Mouse (Mus musculus) hindbrain, embryonic 16.5 days (tissue): ENCODE results near the gene Cep63. TPM values are rescaled to one million over a fixed set of nuclear protein-coding genes. Genes with fewer than 3 reads are reported as not detected.
A peak's percentile ranks its signal among the peaks of the same experiment; 100 is the strongest.

ENCODE experiments used
- ATAC-seq: fragments of 200-750 bp; cut with Nextera tagmentation; 2 replicates; pipeline ENCODE4 v1.8.0; 2017; ENCODE audit warnings: moderate TSS enrichment, moderate library complexity
- H3K27ac ChIP-seq: fragments of 300-500 bp; sonication (generic); 2 replicates; pipeline ENCODE4 v1.5.1; 2014; ENCODE audit warnings: low read depth, mild to moderate bottlenecking, control low read depth, low read length, moderate library complexity
- H3K27me3 ChIP-seq: fragments of 300-500 bp; sonication (generic); replicated peaks from 2 replicates; pipeline ENCODE4 v1.6.1; 2014; ENCODE audit warnings: low read length; ENCODE audit not compliant: control insufficient read depth, insufficient read depth
- H3K36me3 ChIP-seq: fragments of 300-500 bp; sonication (generic); 2 replicates; pipeline ENCODE4 v1.6.1; 2014; ENCODE audit warnings: mild to moderate bottlenecking, low read length, moderate library complexity, mixed read lengths; ENCODE audit not compliant: control insufficient read depth, insufficient read depth
- H3K4me1 ChIP-seq: fragments of 300-500 bp; sonication (generic); 2 replicates; pipeline ENCODE4 v1.6.1; 2014; ENCODE audit warnings: low read depth, low read length; ENCODE audit not compliant: control insufficient read depth, insufficient read depth
- H3K4me2 ChIP-seq: fragments of 300-500 bp; sonication (generic); 2 replicates; pipeline ENCODE4 v1.6.1; 2014; ENCODE audit warnings: mild to moderate bottlenecking, low read length, control low read depth, moderate library complexity
- H3K4me3 ChIP-seq: fragments of 300-500 bp; sonication (generic); 2 replicates; pipeline ENCODE4 v1.5.1; 2014; ENCODE audit warnings: mild to moderate bottlenecking, low read length, control low read depth, moderate library complexity
- H3K9ac ChIP-seq: fragments of 300-500 bp; sonication (generic); 2 replicates; pipeline ENCODE4 v1.6.1; 2014; ENCODE audit warnings: low read depth, mild to moderate bottlenecking, control low read depth, low read length, moderate library complexity
- H3K9me3 ChIP-seq: fragments of 300-500 bp; sonication (generic); 2 replicates; pipeline ENCODE4 v1.6.1; 2014; ENCODE audit warnings: mild to moderate bottlenecking, low read length, moderate library complexity; ENCODE audit not compliant: control insufficient read depth
- WGBS: fragments of 180-500 bp; shearing (Covaris S2); extraction: QIAGEN DNeasy Blood & Tissue Kit; methylation state at CpG from one replicate; pipeline ENCODE4 v1.1.7; 2014; 5-methylcytosine and 5-hydroxymethylcytosine counted together
- polyA plus RNA-seq: library from polyadenylated mRNA; unstranded; fragments of >200 nt; fragmentation: Nextera tagmentation; extraction: Ambion mirVana; gene quantifications from 2 replicates; pipeline ENCODE4 v1.2.1, GENCODE M21; 2015

Gene Cep63
- polyA plus RNA-seq, 1 experiment from 2014 or later = 34.4 TPM

GRCm38 (mm10) chr9:102601666-102602065 lies 24.7 kb downstream of the Cep63 start:
- Histone ChIP-seq H3K4me2 (no peak overlapping the region), H3K9ac (no peak overlapping the region), H3K36me3 (0 out of 2 replicates have a peak, but pooled peaks cover 4% of the 10 kb centered on the region), H3K27me3 (no peaks in the 10 kb centered on the region), H3K4me3 (no peak overlapping the region), H3K27ac (no peak overlapping the region), H3K4me1 (no peaks in the 10 kb centered on the region), H3K9me3 (no peaks in the 10 kb centered on the region)
- 82% methylated on average over 2 of the region's 2 CpGs for WGBS
- ATAC-seq = no peak

GRCm38 (mm10) chr9:102601187-102601586 lies 25.1 kb downstream of the Cep63 start:
- no peak for ATAC-seq
- H3K9me3 ChIP-seq = no peaks in the 10 kb centered on the region
- H3K36me3 ChIP-seq = 0 out of 2 replicates have a peak, but pooled peaks cover 4% of the 10 kb centered on the region
- H3K4me1 ChIP-seq = no peaks in the 10 kb centered on the region
- no peak overlapping the region for H3K27ac ChIP-seq
- WGBS = 74% methylated on average over 2 of the region's 2 CpGs
- no peak overlapping the region for H3K9ac ChIP-seq
- no peak overlapping the region for H3K4me3 ChIP-seq
- H3K4me2 ChIP-seq = no peak overlapping the region
- no peaks in the 10 kb centered on the region for H3K27me3 ChIP-seq

GRCm38 (mm10) chr9:102595662-102596436 lies 30.5 kb downstream of the Cep63 start:
- 75% methylated on average over 8 of the region's 8 CpGs for WGBS
- no peak overlapping the region for H3K4me2 ChIP-seq
- H3K27ac ChIP-seq = no peak overlapping the region
- H3K4me1 ChIP-seq = no peaks in the 10 kb centered on the region
- no peak overlapping the region for H3K9ac ChIP-seq
- H3K9me3 ChIP-seq = no peaks in the 10 kb centered on the region
- ATAC-seq = no peak
- H3K36me3 ChIP-seq = peaks cover 6% of the 10 kb centered on the region; the same call in 1 of the 2 replicates
- no peak overlapping the region for H3K4me3 ChIP-seq
- H3K27me3 ChIP-seq = no peaks in the 10 kb centered on the region

- Histone ChIP-seq H3K9me3 (no peaks in the 10 kb centered on the region), H3K4me2 (no peak overlapping the region), H3K36me3 (peaks cover 6% of the 10 kb centered on the region; the same call in 1 of the 2 replicates), H3K9ac (no peak overlapping the region), H3K4me3 (no peak overlapping the region), H3K4me1 (no peaks in the 10 kb centered on the region), H3K27me3 (no peaks in the 10 kb centered on the region), H3K27ac (no peak overlapping the region)
- 41% methylated on average over 6 of the region's 6 CpGs for WGBS
- 0 out of 2 replicates have a peak, but pooled peaks have one; percentile 48 for ATAC-seq
Measured at GRCm38 (mm10) chr9:102594667-102595393, 31.5 kb downstream of the Cep63 start.

- Histone ChIP-seq H3K36me3 (0 out of 2 replicates have a peak, but pooled peaks cover 9% of the 10 kb centered on the region), H3K27ac (no peak overlapping the region), H3K9ac (no peak overlapping the region), H3K9me3 (no peaks in the 10 kb centered on the region), H3K4me1 (no peaks in the 10 kb centered on the region), H3K4me2 (no peak overlapping the region), H3K27me3 (no peaks in the 10 kb centered on the region), H3K4me3 (no peak overlapping the region)
- ATAC-seq = no peak
- WGBS = 58% methylated on average over 5 of the region's 5 CpGs
Measured at GRCm38 (mm10) chr9:102587347-102587746, 39.0 kb downstream of the Cep63 start.

- H3K4me2 ChIP-seq = no peak overlapping the region
- no peaks in the 10 kb centered on the region for H3K4me1 ChIP-seq
- H3K36me3 ChIP-seq = 0 out of 2 replicates have a peak, but pooled peaks cover 9% of the 10 kb centered on the region
- no peak overlapping the region for H3K4me3 ChIP-seq
- no peak overlapping the region for H3K9ac ChIP-seq
- ATAC-seq = no peak
- H3K27ac ChIP-seq = no peak overlapping the region
- no peaks in the 10 kb centered on the region for H3K27me3 ChIP-seq
- WGBS = 65% methylated on average over 12 of the region's 12 CpGs
- H3K9me3 ChIP-seq = no peaks in the 10 kb centered on the region
Measured at GRCm38 (mm10) chr9:102581921-102582469, 44.3 kb downstream of the Cep63 start.

GRCm38 (mm10) chr9:102577480-102577879 lies 48.9 kb downstream of the Cep63 start:
- ATAC-seq = no peak

GRCm38 (mm10) chr9:102572888-102573287 lies 53.4 kb downstream of the Cep63 start:
- WGBS = 89% methylated on average over 5 of the region's 5 CpGs
- ATAC-seq = no peak
- H3K9me3 ChIP-seq = peaks cover 3% of the 10 kb centered on the region; the same call in 1 of the 2 replicates

More at GRCm38 (mm10) chr9:102577480-102577879, 48.9 kb downstream of the Cep63 start:
- Histone ChIP-seq H3K36me3 (no peaks in the 10 kb centered on the region), H3K9ac (no peak overlapping the region), H3K4me1 (no peaks in the 10 kb centered on the region; the same call in 1 of the 2 replicates), H3K4me2 (no peak overlapping the region), H3K4me3 (no peak overlapping the region), H3K9me3 (no peaks in the 10 kb centered on the region), H3K27me3 (no peaks in the 10 kb centered on the region), H3K27ac (no peak overlapping the region)
- 81% methylated on average over 5 of the region's 5 CpGs for WGBS

GRCm38 (mm10) chr9:102558463-102558862 lies 67.9 kb downstream of the Cep63 start:
- Histone ChIP-seq H3K4me1 (no peaks in the 10 kb centered on the region), H3K4me3 (no peak overlapping the region), H3K36me3 (no peaks in the 10 kb centered on the region), H3K9ac (no peak overlapping the region), H3K27ac (no peak overlapping the region), H3K9me3 (no peaks in the 10 kb centered on the region), H3K27me3 (no peaks in the 10 kb centered on the region), H3K4me2 (no peak overlapping the region)
- no peak for ATAC-seq
- WGBS = 93% methylated on average over 3 of the region's 3 CpGs

More at GRCm38 (mm10) chr9:102572888-102573287, 53.4 kb downstream of the Cep63 start:
- Histone ChIP-seq H3K27me3 (no peaks in the 10 kb centered on the region), H3K4me2 (no peak overlapping the region), H3K4me1 (no peaks in the 10 kb centered on the region; the same call in 1 of the 2 replicates), H3K27ac (no peak overlapping the region), H3K4me3 (no peak overlapping the region), H3K9ac (no peak overlapping the region), H3K36me3 (no peaks in the 10 kb centered on the region)
